Mouse (Mus musculus) mouse trophoblast stem cell (cell line): ENCODE results near the gene Gm20817.
"Not testable (repeated sequence)": the region's sequence is repeated elsewhere in the genome, so short reads cannot be mapped to it uniquely, and the experiment has no call there.

Experiments
- in situ Hi-C, 2 experiments: fragments of 300-500 bp; cut with MseI, MboI; formaldehyde crosslinking; loops; 2 replicates in 1 of 2; 3 replicates in 1 of 2; pipeline ENCODE4 v1.15.1; 2025

Gm20817 gene

GRCm38 (mm10) chrY:68832628-68833027 is at the start of gene Gm20817:
Gm20817 (minus strand) TSS chrY:68832728.
- in situ Hi-C loops, result not testable (repeated sequence)
